Mouse (Mus musculus): ENCODE measurements around the gene 1500009L16Rik.

1500009L16Rik gene

DNA sequence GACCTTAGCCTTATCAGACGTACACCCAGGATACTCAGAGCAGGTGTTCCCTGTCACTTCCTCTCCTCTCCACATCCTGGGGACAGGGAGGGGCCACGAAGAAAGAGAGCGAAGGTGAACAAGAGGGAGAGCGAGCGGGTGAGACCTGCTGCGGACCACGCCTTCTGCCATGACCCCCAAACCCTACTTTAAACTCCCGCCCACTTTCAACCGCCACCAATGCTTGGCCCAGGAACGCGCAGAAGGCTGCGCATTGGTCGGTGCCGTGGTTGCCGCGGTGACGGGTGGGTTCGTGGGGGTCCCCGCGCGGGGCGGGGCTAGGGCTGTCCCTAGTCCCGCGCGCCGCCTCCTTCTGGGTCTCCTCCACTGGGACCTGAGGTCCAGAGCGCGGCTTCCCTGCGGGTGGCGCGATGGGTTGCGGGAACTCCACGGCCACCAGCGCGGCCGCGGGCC is at the start of gene 1500009L16Rik:
Gene 1500009L16Rik (plus strand): TSS at position 287 of the 453 bp plus-strand sequence.
- in situ Hi-C loops (cut with MseI, MboI): no loop called here

DNA sequence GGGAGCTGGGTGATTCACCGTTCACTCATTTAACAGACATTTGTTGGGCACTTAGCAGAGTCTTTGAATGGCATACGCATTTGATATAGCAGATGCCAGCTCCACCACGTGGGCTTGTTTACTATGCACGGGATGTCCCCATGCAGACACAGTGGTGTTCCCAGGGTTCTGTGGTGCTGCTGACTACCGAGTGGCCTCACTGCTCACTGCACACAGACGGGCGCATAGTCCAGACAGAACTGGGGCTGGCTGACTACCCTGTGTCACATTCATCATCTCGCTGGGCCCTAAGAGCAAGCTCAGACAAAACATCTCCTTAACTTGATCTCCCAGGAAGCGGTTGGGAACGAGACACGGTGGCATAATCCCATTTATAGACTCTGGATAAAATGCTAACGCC is 41.3 kb upstream of the 1500009L16Rik start:
- in situ Hi-C loops (cut with MseI, MboI): no loop called here

DNA sequence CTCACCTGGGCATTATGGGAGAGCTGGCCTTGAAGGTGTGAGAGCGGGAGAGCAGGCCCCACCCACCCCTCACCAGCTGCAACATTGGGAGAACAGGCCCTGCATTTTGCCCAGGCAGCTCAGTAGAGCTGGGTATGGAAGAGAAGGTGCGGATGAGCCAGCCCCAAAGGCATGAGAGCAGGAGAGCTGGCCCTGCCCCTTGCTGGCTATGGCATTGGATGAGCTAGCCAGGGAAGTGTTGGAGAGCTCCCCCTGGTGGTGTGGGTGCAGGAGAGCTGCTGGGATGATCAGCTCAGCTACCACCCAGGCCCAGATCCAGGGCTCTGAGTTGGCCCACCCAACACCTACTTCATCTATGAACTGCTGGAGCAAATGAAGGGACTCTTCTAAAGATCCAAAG is 34.5 kb upstream of the 1500009L16Rik start:
- in situ Hi-C loops (cut with MseI, MboI): no loop called here

DNA sequence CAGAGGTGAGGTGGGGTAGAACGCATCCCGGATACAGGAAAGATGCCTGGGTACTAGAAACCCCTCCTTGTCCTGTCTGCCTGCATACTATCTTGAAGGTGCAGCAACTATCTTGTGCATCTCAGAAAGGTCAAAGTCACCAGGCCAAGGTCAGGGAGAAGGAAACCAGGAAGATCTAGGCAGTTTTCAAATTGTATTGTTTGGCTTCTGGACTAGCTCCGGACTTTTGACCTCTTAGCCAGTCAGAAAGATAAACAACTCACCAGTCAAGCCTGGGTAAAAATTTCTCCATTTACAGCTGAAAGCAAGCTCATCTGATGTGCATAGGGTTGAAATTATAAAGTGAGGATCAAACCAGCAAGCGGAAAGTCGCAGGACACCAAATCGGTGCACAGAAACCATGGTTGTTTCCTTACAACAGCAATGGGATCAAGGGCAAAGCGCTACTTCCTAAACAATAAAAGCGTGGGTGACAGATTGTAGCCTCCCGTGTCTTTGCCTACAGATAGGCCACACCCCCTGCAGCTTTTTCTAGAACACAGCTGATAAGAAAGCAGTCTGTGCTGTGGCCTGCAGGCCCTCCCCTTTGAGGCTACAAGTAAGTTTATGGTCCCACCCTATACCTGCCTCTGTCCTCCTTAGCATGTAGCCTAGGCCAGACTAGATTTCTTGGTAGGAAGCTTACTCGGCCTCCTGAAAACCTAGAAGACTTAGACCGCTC is 30.3 kb upstream of the 1500009L16Rik start:
- in situ Hi-C loops (cut with MseI, MboI): no loop called here

DNA sequence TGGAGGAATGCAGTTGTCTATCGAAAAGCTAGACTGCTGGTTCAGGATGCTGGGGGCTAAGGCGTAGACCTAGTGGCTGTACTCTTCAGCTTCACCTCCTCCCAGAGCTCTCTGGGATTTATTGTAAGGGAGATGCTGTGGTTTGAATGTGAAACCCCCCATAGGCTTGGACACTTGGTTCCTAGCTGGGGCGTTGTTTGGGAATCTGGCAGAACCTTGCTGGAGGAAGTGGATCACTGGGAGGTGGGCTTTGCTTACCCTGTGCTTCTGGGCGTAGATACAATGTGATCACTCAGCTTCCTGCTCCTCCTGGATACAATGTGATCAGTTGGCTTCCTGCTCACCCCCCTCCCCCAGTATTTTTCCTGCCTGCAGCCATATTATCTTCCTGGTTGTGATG is 26.4 kb upstream of the 1500009L16Rik start:
- in situ Hi-C loops (cut with MseI, MboI): no loop called here

DNA sequence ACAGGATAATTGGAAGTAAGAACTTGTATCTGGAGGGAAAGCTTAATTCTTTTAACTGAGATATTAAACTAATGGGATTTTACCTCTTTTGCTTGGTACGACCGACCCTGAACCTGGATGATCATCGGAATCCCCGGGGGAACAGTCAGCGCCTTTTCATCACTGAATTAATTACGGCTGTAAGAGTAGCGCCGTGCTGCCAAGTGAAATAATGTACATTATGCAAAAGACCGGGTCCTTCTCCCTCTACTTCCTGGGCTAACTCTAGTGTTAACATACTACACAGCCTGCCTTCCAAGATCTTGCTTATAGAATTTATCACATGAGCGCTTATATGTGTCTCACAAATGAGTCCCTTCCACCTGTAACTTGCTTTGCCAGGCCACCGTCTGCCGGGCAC is 16.0 kb upstream of the 1500009L16Rik start:
- in situ Hi-C loops (cut with MseI, MboI): no loop called here

DNA sequence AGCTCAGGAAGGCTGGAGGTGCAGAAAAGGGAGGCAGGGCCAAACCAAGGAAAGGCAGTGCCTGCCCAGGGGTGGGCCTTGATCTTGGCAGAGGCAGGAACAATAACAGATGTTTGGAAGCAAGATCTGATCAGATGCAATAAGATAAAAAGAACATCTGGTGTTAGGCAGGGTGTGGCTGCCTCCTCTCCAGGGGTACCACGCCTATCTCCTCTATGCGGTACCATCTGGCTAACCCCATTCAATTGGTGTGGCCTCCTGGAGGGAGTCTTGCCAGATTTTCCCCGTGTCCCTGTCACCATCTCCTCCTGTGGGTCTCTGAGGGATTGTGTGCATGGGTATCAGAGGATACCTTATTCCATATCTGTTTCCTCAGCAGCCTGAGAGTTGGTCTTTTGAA is 12.7 kb upstream of the 1500009L16Rik start:
- in situ Hi-C loops (cut with MseI, MboI): no loop called here

DNA sequence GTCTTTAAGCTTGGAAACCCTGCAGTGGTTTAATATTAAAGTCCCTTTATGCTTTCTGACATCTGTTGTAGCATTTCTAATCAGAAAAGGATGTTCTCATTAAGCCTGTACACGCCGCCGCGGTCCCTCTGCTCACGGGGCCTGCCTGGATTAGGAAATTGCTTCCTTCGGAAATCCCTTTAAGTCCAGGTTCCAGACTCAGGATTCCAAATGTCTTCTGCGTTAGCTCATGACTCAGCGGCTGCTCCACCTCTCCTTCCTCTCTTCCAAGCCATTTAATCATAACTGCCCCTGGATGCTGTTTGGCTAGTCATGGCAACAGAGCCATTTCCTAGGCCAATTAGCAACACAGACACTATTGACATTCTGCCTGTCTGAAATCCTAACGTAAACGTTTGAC is 10.9 kb upstream of the 1500009L16Rik start:
- in situ Hi-C loops (cut with MseI, MboI): no loop called here

DNA sequence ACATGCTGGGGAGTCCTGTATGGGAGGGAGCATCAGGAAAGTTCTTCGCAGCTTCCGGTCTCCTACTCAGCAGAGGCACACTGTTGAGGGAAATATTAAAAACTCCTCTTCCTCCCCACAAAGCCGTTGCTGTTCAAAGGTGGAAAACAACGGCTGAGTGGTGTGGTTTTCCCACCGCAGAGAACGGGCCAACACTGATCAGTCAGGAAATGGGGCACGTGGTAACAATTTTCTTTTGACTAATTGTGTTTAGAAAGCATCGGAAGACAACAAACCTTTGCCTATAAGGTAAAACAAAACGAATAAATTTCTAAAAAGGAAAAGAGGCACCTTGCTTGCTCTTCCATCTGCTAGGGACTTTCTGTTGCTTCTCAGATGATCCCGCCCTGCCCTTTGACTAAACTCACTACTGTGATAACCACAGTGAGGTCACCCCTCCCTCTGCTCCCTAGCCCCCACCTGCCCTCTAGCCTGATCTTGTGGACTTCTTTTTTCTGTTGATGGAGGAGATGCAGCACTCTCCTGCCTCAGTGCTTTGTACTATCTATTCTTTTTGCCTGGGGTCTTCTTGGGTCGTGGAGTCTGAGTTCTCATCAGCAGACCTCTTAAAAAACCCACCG is 3.7 kb upstream of the 1500009L16Rik start:
- in situ Hi-C loops (cut with MseI, MboI): no loop called here

DNA sequence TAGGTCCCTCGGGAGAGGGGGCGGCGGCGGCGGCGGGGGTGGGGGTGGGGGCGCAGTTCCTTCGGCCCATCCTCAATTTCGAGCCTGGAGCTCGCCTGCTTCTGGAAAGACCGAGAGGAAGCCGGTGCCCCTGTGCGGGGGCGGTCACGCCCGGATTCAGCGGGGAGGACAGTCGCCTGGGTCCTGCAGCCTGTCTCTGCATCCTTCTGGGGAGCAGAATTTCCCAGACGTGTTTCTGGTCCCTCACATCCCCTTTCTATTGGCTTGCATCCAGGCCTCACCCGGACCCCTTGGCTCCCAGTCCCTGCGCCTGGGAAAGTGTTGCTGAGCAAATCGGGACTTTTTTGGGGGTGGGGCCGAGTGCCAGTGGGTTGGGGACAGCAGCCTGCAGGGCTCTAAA is 390 bp downstream of the 1500009L16Rik start:
- in situ Hi-C loops (cut with MseI, MboI): no loop called here

DNA sequence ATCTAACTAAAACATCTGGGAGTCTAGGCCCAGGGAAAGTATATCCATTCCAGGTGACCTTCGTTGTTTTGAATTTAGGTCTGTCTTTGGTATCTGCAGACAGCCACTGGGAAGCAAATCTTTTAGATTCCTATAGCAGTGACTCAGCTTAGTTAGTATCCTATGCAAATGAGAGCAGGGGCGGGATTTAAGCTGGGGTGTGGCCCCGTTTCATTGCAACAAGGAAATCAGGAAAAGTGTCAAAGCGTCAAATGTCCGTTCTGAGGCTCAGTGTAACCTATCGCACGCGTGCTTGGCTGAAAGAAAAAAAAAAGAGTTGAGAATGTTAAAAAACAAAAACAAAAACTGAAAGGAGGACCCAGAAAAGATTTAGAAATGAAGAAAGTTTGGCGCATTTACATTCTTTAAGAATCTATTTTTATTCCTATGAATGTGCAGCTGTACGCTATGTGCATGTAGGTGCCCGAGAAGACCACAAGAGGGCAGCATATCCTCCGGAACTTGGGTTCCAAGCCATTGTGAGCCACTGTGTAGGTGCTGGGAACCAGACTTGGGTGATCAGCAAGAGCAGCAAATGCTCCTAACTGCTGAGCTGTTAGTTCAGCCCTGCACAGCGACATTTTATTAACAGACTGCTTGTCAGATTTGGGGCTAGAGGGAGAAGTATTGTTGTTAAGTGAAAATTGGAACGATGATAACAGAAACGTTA is 1.8 kb downstream of the 1500009L16Rik start:
- in situ Hi-C loops (cut with MseI, MboI): no loop called here

DNA sequence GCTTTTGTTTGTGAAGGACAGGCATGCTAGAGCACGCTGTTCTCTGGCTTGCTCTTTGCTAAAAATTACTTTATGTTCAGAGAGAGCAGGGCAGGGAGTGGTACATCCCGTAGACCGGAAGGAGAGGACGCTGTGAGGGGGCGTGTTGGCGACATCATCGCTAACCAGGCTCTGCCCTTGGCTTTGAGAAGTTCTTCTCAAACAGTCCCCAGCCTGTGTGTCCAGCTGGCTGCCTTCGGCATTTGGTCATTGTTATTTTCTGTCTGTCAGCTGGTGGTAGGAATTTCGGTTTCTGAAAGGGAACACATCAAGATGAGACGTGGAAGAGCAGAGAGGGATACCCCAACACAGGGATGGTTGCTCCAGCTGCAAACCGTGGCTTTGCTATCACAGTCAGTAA is 3.5 kb downstream of the 1500009L16Rik start:
- in situ Hi-C loops (cut with MseI, MboI): no loop called here

DNA sequence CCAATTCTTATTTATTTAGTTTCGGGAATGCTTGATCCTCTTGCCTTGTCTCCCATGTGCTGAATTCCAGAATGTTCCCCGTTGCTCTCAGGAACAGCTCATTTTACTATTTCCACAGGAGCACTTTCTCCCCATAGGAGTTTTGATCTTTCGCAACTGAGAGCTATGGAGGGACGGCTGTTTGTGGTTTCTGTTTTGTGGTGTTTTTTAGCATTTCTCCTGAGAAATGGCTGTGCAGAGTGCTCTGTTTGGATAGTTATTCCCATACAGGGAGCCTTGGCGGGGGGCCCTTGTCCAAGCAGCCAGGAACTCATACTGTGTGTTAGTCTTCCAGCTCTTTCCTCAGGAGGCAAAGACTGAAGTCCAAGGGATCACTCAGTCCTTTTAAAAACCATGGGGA is 5.2 kb downstream of the 1500009L16Rik start:
- in situ Hi-C loops (cut with MseI, MboI): no loop called here

DNA sequence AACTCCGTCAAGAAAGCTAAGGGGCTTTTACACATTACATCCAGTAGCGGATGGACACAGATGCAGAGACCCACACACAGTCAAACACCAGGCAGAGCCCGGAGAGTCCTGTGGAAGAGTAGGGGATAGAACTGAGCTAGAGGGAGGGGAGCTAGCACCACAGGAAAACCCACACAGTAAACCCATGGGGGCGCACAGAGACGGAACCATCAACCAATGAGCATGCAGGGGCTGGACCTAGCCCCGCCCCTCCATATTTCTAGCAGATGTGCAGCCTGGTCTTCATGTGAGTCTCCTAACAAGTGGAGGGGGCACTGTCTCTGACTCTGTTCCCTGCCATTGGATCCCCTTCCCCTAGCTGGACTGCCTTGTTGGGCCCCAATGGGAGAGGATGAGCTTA is 5.9 kb downstream of the 1500009L16Rik start:
- in situ Hi-C loops (cut with MseI, MboI): no loop called here

DNA sequence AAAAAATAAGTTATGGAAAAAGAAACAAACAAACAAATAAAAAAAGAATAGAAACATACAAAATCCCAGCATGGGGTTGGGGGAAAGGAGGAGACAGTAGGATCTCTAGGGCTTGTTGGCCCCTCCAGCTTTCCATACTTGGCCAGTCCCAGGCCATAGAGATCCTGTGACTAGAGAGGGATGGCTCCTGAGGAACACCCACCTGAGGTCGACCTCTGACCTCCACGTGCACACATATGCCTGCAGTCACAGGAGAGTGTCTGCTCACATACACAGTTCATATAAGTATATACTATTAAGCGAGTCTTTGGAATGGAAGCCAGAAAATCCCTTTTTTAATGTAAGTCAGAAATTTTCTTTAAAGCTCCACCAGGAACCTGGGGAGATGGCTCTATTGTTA is 6.4 kb downstream of the 1500009L16Rik start:
- in situ Hi-C loops (cut with MseI, MboI): no loop called here

DNA sequence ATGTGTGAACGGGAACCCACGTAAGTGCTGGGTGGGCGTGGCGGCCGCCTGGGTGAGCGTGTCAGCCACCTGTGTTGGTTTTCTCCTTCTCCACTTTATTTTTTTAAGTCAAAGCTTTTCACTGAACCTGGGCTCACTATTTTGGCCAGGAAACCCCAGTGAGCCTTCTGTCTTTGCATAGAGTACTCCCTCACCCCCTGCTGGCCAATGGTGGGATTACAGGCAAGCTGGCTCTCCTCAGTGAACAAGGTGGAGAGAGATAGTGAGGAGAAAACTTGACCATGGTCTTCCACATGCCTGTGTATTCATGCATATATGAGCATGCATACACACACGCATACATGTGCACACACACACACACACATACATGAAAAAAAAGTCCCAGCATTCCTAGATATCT is 6.8 kb downstream of the 1500009L16Rik start:
- in situ Hi-C loops (cut with MseI, MboI): no loop called here

DNA sequence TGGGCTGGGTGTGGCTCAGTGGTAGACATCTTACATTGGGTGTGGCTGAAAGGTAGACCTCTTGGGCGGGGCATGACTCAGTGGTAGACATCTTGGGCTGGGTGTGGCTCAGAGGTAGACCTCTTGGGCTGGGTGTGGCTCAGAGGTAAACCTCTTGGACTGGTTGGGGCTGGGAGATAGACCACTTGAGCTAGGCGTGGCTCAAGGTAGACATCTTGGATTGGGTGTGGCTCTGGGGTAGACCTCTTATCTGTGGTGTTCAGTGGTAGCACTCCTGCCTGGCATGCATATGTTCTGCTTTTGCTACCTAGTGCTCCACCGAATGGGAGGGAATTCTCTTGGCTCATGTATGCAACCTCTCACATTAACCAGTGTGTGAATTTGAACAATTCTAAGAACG is 11.1 kb downstream of the 1500009L16Rik start:
- in situ Hi-C loops (cut with MseI, MboI): no loop called here

DNA sequence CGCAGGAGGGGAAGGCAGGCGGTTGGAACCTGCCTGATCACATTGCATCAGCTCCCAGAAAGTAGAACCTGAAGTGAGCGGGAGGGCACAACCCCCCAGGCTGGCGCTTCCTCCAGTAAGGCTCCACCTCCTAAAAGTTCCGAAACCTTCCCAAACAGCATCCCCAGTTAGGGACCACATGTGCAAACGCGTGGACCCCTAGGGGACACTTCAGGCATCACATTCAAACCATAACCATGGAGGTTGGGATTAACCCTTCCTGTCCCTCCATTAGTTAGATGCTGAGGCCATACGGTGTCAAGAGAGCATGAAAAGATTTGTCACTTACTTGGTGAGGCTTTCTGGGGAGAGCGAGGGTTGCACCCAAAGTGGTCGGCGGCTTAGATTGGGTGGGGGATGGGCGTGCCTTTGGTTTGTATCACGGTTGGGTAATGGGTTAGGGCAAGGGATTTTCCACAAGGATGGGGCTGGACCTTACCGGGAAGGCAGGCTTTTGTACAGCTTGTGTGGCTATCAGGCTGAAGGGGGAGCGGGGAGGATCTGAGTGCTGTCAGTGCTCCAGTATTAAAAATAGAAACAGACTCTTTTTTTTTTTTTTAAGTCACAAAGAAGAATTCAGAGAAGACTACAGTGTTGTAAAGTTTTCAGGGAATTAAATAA is 16.5 kb downstream of the 1500009L16Rik start:
- in situ Hi-C loops (cut with MseI, MboI): no loop called here

DNA sequence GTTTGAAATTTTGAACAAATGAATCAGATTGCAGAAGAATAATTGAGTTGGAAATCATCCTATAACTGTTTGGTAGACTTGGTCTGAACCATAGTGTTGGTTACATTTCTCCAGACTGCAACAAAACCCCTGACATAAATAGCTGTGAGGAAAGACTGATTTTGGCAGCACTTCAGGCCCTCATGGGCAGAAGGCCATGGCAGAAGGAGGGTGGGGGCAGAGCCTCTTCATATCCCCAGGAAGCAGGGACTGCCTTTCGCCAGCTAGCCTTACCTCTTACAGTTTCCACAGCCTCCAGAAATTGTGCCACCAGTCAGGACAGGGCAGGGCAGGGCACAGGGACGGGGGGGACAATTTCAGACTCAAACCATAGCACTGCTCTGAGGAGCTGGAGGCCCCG is 22.0 kb downstream of the 1500009L16Rik start:
- in situ Hi-C loops (cut with MseI, MboI): no loop called here

DNA sequence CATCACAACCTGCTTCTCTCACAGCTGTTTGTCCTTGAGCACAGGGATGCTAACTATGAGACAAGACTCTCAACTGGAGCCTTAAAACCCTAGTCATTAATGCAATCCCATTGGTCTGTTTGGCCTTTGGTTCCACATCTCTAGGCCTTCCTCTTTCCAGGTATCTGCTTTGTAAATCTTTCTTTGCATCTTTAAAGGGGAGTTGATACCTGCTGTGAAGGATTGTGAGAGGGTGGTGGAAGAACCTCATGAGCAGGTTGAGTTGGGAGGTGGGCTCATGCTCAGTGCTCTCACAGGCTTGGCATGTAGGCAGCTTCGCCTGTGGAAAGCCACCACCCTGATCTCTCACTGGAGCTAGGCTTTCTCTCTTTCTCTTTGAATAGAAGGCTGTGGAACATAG is 30.4 kb downstream of the 1500009L16Rik start:
- in situ Hi-C loops (cut with MseI, MboI): no loop called here

DNA sequence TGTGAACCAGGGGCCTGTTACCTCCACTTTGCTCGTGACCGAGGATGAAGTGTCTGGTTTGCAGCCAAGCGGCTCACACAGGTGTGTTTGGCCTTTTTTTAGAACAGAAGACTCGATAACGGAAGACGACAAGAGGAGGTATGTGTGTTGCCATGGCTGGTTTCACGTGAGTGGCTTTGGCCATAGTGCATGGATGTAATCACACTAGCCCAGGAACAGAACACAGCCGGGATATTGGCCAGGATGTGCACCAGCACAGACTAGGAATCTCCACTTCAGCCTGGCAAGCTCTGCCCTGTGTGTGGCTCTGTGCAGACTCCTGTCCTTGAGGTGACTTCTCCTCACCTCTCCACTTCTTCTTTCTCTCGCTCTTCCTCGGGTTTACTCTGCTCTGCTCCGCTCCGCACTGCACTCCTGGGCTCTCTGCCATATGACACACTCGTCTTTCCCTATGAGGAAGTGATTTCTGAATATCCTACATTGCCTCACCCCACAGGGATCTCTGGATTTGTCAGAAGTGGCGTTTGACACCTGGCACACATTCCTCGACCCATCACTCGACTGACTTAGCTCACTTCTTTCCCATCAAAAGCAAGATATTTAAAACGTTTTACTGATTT is 34.8 kb downstream of the 1500009L16Rik start:
- in situ Hi-C loops (cut with MseI, MboI): no loop called here

DNA sequence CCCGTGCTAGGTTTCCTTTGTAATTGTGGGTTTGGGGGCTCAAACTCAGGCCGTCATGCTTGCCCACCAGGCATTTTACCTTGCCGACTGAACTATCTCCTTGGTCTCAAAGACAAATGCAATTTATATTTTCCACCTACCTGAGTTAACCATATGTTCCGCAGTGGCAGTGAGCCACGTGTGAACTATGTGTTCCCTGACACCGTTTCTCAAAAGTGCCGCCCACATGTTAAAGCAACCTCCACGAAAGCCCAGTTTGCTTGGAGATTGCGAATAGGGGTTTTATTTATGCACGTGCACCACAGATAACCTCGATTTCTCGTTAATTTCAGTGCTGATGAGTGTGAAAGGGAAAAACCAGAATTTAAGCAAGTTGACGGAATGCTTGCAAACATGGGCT is 36.1 kb downstream of the 1500009L16Rik start:
- in situ Hi-C loops (cut with MseI, MboI): no loop called here
